Mouse (Mus musculus) liver, adult 2 months (tissue): ENCODE measurements around the gene Tnnc2. TPM values are rescaled to one million over a fixed set of nuclear protein-coding genes. Genes with fewer than 3 reads are reported as not detected.

Experiments used
- DNase-seq: peaks from one replicate; pipeline ENCODE4 v3.0.0-alpha.2; 2011; ENCODE audit warnings: low read depth, low spot score; ENCODE audit errors: extremely low read depth
- H3K27ac ChIP-seq: fragments of 200-500 bp; replicated peaks from 2 replicates; pipeline ENCODE4 v1.5.1; 2012; ENCODE audit warnings: low read depth, mild to moderate bottlenecking, control low read depth, inconsistent platforms, low read length; ENCODE audit not compliant: insufficient read depth
- H3K27me3 ChIP-seq: fragments of 200-500 bp; 2 replicates; pipeline ENCODE4 v1.6.1; 2012; ENCODE audit warnings: mild to moderate bottlenecking, moderate library complexity, low read length, inconsistent platforms; ENCODE audit not compliant: control insufficient read depth, insufficient read depth
- H3K36me3 ChIP-seq: fragments of 200-500 bp; 2 replicates; pipeline ENCODE4 v1.6.1; 2012; ENCODE audit warnings: low read length, inconsistent platforms; ENCODE audit not compliant: control insufficient read depth, insufficient read depth
- H3K4me1 ChIP-seq: fragments of 200-500 bp; 2 replicates; pipeline ENCODE4 v1.6.1; 2011; ENCODE audit warnings: low read length; ENCODE audit not compliant: control insufficient read depth, insufficient read depth
- H3K4me3 ChIP-seq: fragments of 200-500 bp; 2 replicates; pipeline ENCODE4 v1.5.1; 2011; ENCODE audit warnings: low read depth, mild to moderate bottlenecking, control low read depth, low read length, moderate library complexity; ENCODE audit not compliant: insufficient read depth
- H3K79me2 ChIP-seq: fragments of 200-500 bp; 2 replicates; pipeline ENCODE4 v1.6.1; 2012; ENCODE audit warnings: inconsistent platforms, mild to moderate bottlenecking, low read length, moderate library complexity; ENCODE audit not compliant: control insufficient read depth, insufficient read depth
- H3K9ac ChIP-seq: fragments of 200-500 bp; 2 replicates; pipeline ENCODE4 v1.6.1; 2012; ENCODE audit warnings: low read depth, mild to moderate bottlenecking, control low read depth, inconsistent platforms, low read length
- CTCF ChIP-seq: fragments of 200-500 bp; IDR thresholded peaks from 2 replicates; pipeline ENCODE4 v1.5.1; 2011; ENCODE audit warnings: low read depth, low read length, control low read depth
- POLR2A ChIP-seq: fragments of 200-500 bp; IDR thresholded peaks from 2 replicates; pipeline ENCODE4 v1.6.1; 2011; ENCODE audit warnings: low read length, control low read depth; ENCODE audit not compliant: insufficient read depth; ENCODE audit errors: extremely low read depth
- WGBS: fragments of 180-500 bp; shearing (Covaris S2); methylation state at CpG from one replicate; pipeline ENCODE4 v1.1.7; 2018; 5-methylcytosine and 5-hydroxymethylcytosine counted together
- polyA plus RNA-seq: library from polyadenylated mRNA; depleted of rRNA; stranded (reverse); fragments of >200 nt; gene quantifications from 2 replicates; pipeline ENCODE4 v1.2.3, GENCODE M21; 2012
- total RNA-seq: library from RNA; depleted of rRNA; stranded (reverse); fragments of >200 nt; gene quantifications from 2 replicates; pipeline ENCODE4 v1.2.3, GENCODE M21; 2014

Gene Tnnc2
- total and polyA plus RNA-seq, 2 experiments = 6.1 TPM; not detected in 1

DNA sequence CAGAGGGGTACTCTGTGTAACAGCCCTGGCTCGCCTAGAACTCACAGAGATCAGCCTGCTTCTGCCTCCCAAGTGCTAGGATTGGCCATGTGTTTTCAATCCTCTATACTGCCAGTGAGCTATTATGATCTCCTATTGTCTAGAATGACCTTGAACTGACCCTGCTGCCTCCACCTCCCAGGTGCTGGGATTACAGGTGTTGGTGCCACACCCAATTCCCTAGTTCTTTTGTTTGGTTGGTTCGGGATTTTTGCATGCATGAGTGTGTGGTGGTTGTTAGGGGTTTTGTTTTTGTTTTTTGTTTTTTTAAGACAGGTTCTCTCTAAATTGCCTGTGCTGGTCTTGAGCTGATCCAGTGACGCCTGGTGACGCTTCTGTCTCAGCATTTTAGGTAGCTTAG, 44.2 kb upstream of the Tnnc2 start:
- no peak for TF ChIP-seq CTCF
- no peak for TF ChIP-seq POLR2A
- H3K36me3 ChIP-seq = peaks cover 4% of the 10 kb centered on the region; the same call in 1 of the 2 replicates
- 95% methylated on average over 4 of the region's 4 CpGs for WGBS

DNA sequence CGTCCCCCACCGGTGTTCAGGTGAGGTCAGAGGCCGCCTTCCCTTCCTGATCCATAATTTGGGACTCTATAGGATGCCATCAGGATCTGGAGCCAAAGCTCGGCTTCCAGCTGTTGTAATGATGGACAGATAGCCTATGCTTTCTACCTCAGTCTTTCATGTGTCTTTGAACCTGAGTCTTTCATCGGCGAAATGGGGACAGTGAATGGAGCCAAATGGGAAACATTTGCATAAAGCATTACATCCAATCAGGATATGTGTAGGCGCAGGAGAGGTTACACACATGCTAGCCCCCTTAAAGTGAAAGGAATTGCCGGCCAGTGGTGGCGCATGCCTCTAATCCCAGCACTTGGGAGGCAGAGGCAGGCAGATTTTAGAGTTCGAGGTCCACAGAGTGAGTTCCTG, 43.4 kb upstream of the Tnnc2 start:
- H3K36me3 ChIP-seq = peaks cover 4% of the 10 kb centered on the region; the same call in 1 of the 2 replicates
- H3K4me3 ChIP-seq = peak overlapping the region; percentile 91
- under 1% methylated on average over 10 of the region's 10 CpGs for WGBS
- peak overlapping the region; percentile 67 for H3K27ac ChIP-seq
- H3K4me1 ChIP-seq = peaks cover 4% of the 10 kb centered on the region
- TF ChIP-seq CTCF (no peak), POLR2A (no peak)
- H3K9ac ChIP-seq = peak overlapping the region; percentile 79
- peaks cover 13% of the 10 kb centered on the region for H3K79me2 ChIP-seq
- DNase-seq = peak; percentile 55
- no peaks in the 10 kb centered on the region for H3K27me3 ChIP-seq

More for the DNA sequence above, 44.2 kb upstream of the Tnnc2 start:
- Histone ChIP-seq H3K79me2 (peaks cover 13% of the 10 kb centered on the region), H3K27me3 (no peaks in the 10 kb centered on the region), H3K9ac (no peak overlapping the region), H3K4me1 (peaks cover 4% of the 10 kb centered on the region), H3K4me3 (no peak overlapping the region), H3K27ac (no peak overlapping the region)
- no peak for DNase-seq

DNA sequence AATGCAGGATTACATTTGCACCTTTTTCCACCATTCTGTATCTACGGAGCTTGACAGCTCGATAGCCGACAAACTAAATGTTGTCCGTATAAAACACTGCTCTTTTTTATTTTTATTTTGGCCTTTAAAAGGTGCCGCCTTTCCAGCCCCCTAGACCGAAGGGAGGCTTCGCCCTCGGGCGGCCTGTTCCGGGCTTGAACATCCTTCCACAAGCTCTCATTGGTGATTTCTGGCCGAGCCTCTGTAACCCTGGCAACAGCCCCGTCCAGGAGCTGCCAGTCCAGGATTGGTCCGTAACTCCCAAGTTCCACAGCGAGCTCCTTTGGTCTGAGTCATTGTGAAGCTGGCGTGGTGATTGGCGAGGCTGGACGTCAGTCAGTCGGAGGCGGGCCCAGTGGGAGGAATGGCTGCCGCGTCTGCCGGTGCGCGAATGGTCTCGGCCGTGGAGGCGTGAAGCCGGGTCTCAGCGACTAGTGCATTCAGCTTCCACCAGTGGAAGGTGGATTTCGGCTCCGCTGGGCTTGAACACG, 42.9 kb upstream of the Tnnc2 start, which contains the start of gene Zswim1:
Zswim1 (plus strand) TSS at position 51 of the 530 bp plus-strand sequence.
- Histone ChIP-seq H3K36me3 (peaks cover 4% of the 10 kb centered on the region; the same call in 1 of the 2 replicates), H3K79me2 (peaks cover 13% of the 10 kb centered on the region), H3K27me3 (no peaks in the 10 kb centered on the region), H3K4me1 (peaks cover 4% of the 10 kb centered on the region), H3K27ac (peak within 1 kb of the TSS; percentile 67), H3K9ac (peak within 1 kb of the TSS; percentile 79), H3K4me3 (peak within 1 kb of the TSS; percentile 91)
- DNase-seq = peak; percentile 95
- WGBS = 2% methylated on average over 32 of the region's 32 CpGs
- TF ChIP-seq CTCF (no peak), POLR2A (peak; percentile 48; the same call in 1 of the 2 replicates)

DNA sequence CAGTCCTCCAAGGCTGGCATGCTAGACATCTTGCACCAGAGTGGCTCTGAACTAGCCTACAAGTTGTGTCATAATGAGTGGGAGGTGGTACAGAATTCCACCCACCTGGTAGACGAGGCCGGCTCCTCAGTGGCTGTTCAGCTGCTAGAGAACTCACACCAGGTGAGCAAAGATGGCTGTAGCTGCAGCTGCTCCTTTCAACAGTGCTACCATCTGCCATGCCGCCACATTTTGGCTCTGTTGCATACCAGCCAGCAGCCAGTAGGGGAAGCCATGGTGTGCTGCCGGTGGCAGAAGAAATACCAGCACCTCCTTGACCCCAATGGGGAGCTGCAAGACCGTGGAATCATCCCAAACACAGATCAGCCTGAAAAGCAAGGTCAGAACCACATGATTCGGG, 41.3 kb upstream of the Tnnc2 start:
- peaks cover 13% of the 10 kb centered on the region for H3K79me2 ChIP-seq
- no peak for DNase-seq
- no peak overlapping the region for H3K27ac ChIP-seq
- peaks cover 4% of the 10 kb centered on the region for H3K4me1 ChIP-seq
- 94% methylated on average over 6 of the region's 6 CpGs for WGBS
- no peaks in the 10 kb centered on the region for H3K27me3 ChIP-seq
- H3K9ac ChIP-seq = no peak overlapping the region
- H3K36me3 ChIP-seq = peaks cover 4% of the 10 kb centered on the region; the same call in 1 of the 2 replicates
- TF ChIP-seq POLR2A (no peak), CTCF (no peak)
- H3K4me3 ChIP-seq = no peak overlapping the region

DNA sequence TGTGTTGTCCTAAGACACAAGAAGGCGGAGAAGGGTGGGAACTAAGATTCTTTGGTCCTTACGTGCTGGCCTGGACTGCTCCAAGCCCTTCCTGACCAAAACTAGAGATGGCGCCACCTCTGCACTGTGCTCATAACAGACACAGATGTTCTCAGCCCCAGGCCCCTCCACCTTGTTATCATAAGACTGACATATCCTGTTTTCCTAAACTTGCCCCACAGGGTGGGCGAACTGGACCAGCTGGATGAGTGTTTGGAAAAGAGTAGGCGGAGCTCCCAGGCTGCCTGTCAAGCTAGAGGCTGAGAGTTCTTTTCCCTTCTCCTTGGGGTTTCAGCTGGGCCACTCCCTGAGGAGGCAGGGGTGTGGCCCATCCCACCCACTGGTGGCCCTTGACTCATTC, 37.9 kb upstream of the Tnnc2 start:
- WGBS = 90% methylated on average over 5 of the region's 5 CpGs
- Histone ChIP-seq H3K36me3 (no peaks in the 10 kb centered on the region), H3K79me2 (no peaks in the 10 kb centered on the region), H3K27me3 (no peaks in the 10 kb centered on the region), H3K27ac (no peak overlapping the region), H3K9ac (no peak overlapping the region), H3K4me1 (no peaks in the 10 kb centered on the region), H3K4me3 (no peak overlapping the region)
- TF ChIP-seq POLR2A = no peak
- TF ChIP-seq CTCF = no peak
- no peak for DNase-seq

DNA sequence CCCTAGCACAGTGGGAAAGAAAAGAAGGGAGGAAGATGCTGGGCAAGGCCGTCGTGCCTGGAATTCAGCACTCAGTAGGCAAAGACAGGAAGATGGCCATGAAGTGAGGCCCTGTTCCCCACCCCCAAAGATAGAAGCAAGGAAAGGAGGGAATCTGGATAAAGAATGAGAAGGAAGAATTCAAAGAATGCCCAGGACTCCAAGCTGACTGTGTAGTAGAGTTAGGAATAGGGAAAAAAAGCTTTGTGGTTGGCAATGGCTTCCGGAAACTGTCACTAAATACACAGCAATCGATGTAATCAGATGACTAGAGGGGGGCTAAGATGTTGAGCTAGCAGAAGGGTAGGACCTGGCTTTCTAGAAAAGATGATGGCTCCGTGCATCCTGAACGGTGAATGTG, 37.4 kb upstream of the Tnnc2 start:
- H3K27ac ChIP-seq = no peak overlapping the region
- H3K79me2 ChIP-seq = no peaks in the 10 kb centered on the region
- H3K36me3 ChIP-seq = no peaks in the 10 kb centered on the region
- no peaks in the 10 kb centered on the region for H3K27me3 ChIP-seq
- H3K4me3 ChIP-seq = no peak overlapping the region
- H3K4me1 ChIP-seq = no peaks in the 10 kb centered on the region
- DNase-seq = no peak
- no peak overlapping the region for H3K9ac ChIP-seq
- TF ChIP-seq POLR2A = no peak
- TF ChIP-seq CTCF = no peak
- 88% methylated on average over 6 of the region's 6 CpGs for WGBS
